Mouse (Mus musculus) kidney, postnatal 4 days (tissue): ENCODE results near the gene Tbck.

Source experiments
- DNase-seq, 2 experiments: peaks; one replicate each; pipeline ENCODE4 v3.0.0; 2021; ENCODE audit warnings: mixed read lengths in 2 of 2

Gene Tbck

GRCm38 (mm10) chr3:132683447-132684230, at the start of gene Tbck:
Tbck (plus strand) TSS chr3:132684144.
- DNase-seq = peak; percentile 95 to 97

GRCm38 (mm10) chr3:132637080-132637479, 46.9 kb upstream of the Tbck start:
- DNase-seq = no peak

GRCm38 (mm10) chr3:132644071-132644470, 39.9 kb upstream of the Tbck start:
- DNase-seq = no peak

GRCm38 (mm10) chr3:132646814-132647213, 37.1 kb upstream of the Tbck start:
- no peak for DNase-seq

- DNase-seq = no peak
These were observed 34.6 kb upstream of the Tbck start for GRCm38 (mm10) chr3:132649368-132649767.

GRCm38 (mm10) chr3:132650191-132650590, 33.8 kb upstream of the Tbck start:
- DNase-seq = no peak

- DNase-seq = peak in 1 of 2 experiments; percentile 15
These were observed 32.2 kb upstream of the Tbck start for GRCm38 (mm10) chr3:132651776-132652175.

- DNase-seq = no peak
These were observed 30.0 kb upstream of the Tbck start for GRCm38 (mm10) chr3:132653959-132654358.

- DNase-seq = no peak
These were observed 28.0 kb upstream of the Tbck start for GRCm38 (mm10) chr3:132655955-132656354.

- no peak for DNase-seq
These were observed 6.5 kb upstream of the Tbck start for GRCm38 (mm10) chr3:132677494-132677893.

- no peak for DNase-seq
These were observed 436 bp downstream of the Tbck start, which contains the start of gene Aimp1 for GRCm38 (mm10) chr3:132684231-132684928. Aimp1 (minus strand) TSS chr3:132684370.

- no peak for DNase-seq
These were observed 17.4 kb downstream of the Tbck start for GRCm38 (mm10) chr3:132701368-132701767.

- DNase-seq = no peak
These were observed 20.3 kb downstream of the Tbck start for GRCm38 (mm10) chr3:132704216-132704615.

GRCm38 (mm10) chr3:132706977-132707376, 23.0 kb downstream of the Tbck start:
- no peak for DNase-seq

- DNase-seq = peak; percentile 4 to 27
These were observed 30.0 kb downstream of the Tbck start for GRCm38 (mm10) chr3:132713913-132714312.

GRCm38 (mm10) chr3:132717316-132717715, 33.4 kb downstream of the Tbck start:
- DNase-seq = no peak

GRCm38 (mm10) chr3:132724326-132724725, 40.4 kb downstream of the Tbck start:
- DNase-seq = no peak

GRCm38 (mm10) chr3:132744287-132745146, 60.6 kb downstream of the Tbck start:
- DNase-seq = peak in 1 of 2 experiments; percentile 11

- DNase-seq = peak; percentile 63 to 72
These were observed 63.1 kb downstream of the Tbck start for GRCm38 (mm10) chr3:132747036-132747435.

GRCm38 (mm10) chr3:132747766-132748165, 63.8 kb downstream of the Tbck start:
- DNase-seq = no peak

GRCm38 (mm10) chr3:132748750-132749149, 64.8 kb downstream of the Tbck start:
- no peak for DNase-seq

- DNase-seq = no peak
These were observed 68.8 kb downstream of the Tbck start for GRCm38 (mm10) chr3:132752772-132753171.

- no peak for DNase-seq
These were observed 72.3 kb downstream of the Tbck start for GRCm38 (mm10) chr3:132756274-132756673.
